Mouse (Mus musculus): ENCODE results near the gene Dtx3l.

Gene Dtx3l

DNA sequence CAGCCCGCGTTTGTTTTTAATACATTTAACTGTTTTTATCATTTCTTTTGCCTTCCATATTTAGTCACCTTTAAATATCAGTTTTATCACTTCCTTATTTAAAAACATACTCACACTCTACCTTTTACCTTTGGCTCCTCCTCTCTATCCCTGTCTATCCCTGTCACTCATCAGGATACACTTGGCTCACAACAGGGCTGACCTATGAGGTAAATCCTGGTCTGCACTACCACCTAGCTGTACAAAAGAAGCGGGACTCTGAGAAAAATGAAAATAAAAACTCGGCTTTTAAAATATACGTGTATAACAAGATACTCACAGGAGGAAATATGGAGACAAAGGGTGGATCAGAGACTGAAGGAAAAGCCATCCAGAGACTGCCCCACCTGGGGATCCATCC is 50.0 kb downstream of the Dtx3l start:
- no peak for DNase-seq (ENCODE audit: low spot score in 2 of 2)

DNA sequence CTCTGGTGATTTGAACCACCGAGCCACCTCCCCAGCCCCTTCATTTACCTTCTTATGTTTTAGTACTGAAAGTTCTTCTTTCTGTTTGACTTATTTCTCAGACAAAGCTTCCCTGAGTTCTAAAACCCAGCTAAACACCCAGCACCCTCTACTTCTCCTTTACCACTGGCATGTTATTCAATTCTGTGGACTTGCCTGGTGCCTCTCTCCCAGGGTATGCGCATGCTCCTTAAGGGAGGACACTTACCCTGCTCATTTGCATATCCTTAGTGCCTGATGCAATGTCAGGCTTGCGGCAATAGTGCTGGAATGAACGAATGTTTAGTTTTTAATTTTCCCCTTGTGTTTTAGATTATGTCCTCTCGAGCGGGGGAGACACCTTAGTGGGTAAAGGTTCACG is 50.8 kb downstream of the Dtx3l start:
- no peak for DNase-seq (ENCODE audit: low spot score in 2 of 2)
